Mouse (Mus musculus): ENCODE results near the gene Ankrd34c.

DNA sequence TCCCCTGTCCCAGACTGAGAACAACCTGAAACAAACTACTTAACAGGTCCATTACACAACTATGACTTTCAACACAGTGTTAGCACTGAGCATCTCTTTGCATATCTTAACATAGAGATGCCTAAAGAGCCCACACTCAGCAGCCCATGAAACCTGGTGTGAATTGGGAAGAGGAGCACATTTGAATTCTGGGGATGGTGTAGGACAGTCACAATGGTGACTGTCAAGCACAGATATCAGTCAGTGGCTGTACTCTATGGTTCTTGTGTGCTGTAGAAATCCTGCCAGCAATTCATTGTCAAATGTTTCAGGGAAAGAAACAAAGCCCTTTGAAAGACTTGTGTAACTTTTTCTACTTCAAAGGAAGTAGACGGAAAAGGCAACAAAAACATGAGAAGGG is 23.7 kb upstream of the Ankrd34c start:
- TF ChIP-seq POLR2A (IDR thresholded peaks at IDR 0.05; ENCODE audit: low read depth, low read length) (no peak), CTCF (IDR thresholded peaks at IDR 0.05; ENCODE audit: extremely low read depth, insufficient read depth, insufficient read length, insufficient replicate concordance) (no peak)
